Mouse (Mus musculus) layer of hippocampus, adult 8-10 months (tissue): ENCODE measurements at regions not wholly inside any gene's neighbourhood (a gene's known extent, or its start where the extent isn't known, plus 50 kb on each side); places are given as distances from the start of the nearest gene placed in this dataset.
A peak's percentile ranks its signal among the peaks of the same experiment; 100 is the strongest.

Source experiments
- DNase-seq, 2 experiments: peaks; one replicate each; pipeline ENCODE4 v3.0.0; 2022; ENCODE audit warnings: low spot score in 2 of 2

GRCm38 (mm10) chr13:110667276-110667956 lies 272.6 kb downstream of the Plk2 start:
- DNase-seq: no peak

GRCm38 (mm10) chr13:110673536-110673935 lies 278.7 kb downstream of the Plk2 start:
- DNase-seq: peak; percentile 29 to 32

- DNase-seq: no peak
Observed at GRCm38 (mm10) chr13:110683259-110684041, 288.6 kb downstream of the Plk2 start.

- DNase-seq: no peak
Observed at GRCm38 (mm10) chr13:110688796-110689195, 293.9 kb downstream of the Plk2 start.

- no peak for DNase-seq
Observed at GRCm38 (mm10) chr13:110690501-110691255, 295.8 kb downstream of the Plk2 start.

GRCm38 (mm10) chr13:110692696-110693095 lies 297.9 kb downstream of the Plk2 start:
- no peak for DNase-seq

- DNase-seq: no peak
Observed at GRCm38 (mm10) chr13:110694876-110695275, 300.0 kb downstream of the Plk2 start.

- no peak for DNase-seq
Observed at GRCm38 (mm10) chr13:110696549-110696948, 301.7 kb downstream of the Plk2 start.

GRCm38 (mm10) chr13:110704261-110704660 lies 309.4 kb downstream of the Plk2 start:
- peak; percentile 24 to 33 for DNase-seq

- DNase-seq: no peak
Observed at GRCm38 (mm10) chr13:110710847-110711246, 316.0 kb downstream of the Plk2 start.

GRCm38 (mm10) chr13:110712527-110712926 lies 317.7 kb downstream of the Plk2 start:
- no peak for DNase-seq

GRCm38 (mm10) chr13:110722170-110722569 lies 327.3 kb downstream of the Plk2 start:
- DNase-seq: no peak

GRCm38 (mm10) chr13:110722752-110723151 lies 327.9 kb downstream of the Plk2 start:
- no peak for DNase-seq

GRCm38 (mm10) chr13:110724836-110725235 lies 330.0 kb downstream of the Plk2 start:
- DNase-seq: no peak

- DNase-seq: no peak
Observed at GRCm38 (mm10) chr13:110725821-110726220, 331.0 kb downstream of the Plk2 start.

GRCm38 (mm10) chr13:110735511-110735910 lies 340.7 kb downstream of the Plk2 start:
- no peak for DNase-seq

GRCm38 (mm10) chr13:110741576-110742206 lies 346.8 kb downstream of the Plk2 start:
- DNase-seq: peak; percentile 19 to 21

- DNase-seq: no peak
Observed at GRCm38 (mm10) chr13:110747223-110747868, 352.5 kb downstream of the Plk2 start.

GRCm38 (mm10) chr13:110752746-110753145 lies 357.9 kb downstream of the Plk2 start:
- no peak for DNase-seq

- DNase-seq: peak; percentile 27 to 29
Observed at GRCm38 (mm10) chr13:110754548-110754947, 359.7 kb downstream of the Plk2 start.

GRCm38 (mm10) chr13:110756877-110757276 lies 362.0 kb downstream of the Plk2 start:
- no peak for DNase-seq
